Mouse (Mus musculus): ENCODE measurements around the gene Xpo6. TPM values are rescaled to one million over a fixed set of nuclear protein-coding genes. Genes with fewer than 3 reads are reported as not detected.

Gene Xpo6
- total and polyA plus RNA-seq, 2 experiments, result 15.0 to 79.2 TPM

DNA sequence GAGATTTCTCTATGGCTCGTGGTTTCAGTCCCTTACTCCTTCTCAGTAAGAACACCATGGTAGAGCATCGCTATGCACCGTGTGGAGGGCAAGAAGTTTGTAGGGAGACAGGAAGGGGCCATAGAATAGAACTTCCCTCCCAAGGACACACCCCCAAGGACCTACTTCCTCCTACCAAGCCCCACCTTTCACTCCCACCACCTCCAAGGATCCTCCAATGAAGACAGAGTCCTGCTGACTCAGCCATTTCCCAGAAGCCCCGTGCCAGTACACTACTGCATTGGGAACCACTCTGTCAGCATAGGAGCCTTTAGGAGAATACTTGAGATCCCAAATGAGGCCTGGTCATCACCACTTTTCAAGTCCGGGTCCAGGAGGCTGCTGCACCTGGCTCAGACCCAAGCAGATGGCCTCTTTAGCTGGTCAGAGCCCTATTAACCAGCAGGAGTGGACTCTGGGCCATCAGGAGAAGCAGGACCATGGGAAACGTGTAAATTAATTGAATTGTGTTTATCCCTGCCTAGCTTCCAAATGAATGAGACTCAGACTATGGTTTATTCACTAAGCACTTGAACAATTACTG, 44.0 kb upstream of the Xpo6 start:
- no peaks in the 10 kb centered on the region for H3K36me3 ChIP-seq (ENCODE audit: control insufficient read depth, insufficient read depth, low read length)
- peaks cover 4% of the 10 kb centered on the region for H3K27me3 ChIP-seq (ENCODE audit: control insufficient read depth, insufficient read depth, low read length)
- WGBS, result 79% methylated on average over 6 of the region's 6 CpGs
- no peak overlapping the region for H3K4me3 ChIP-seq (ENCODE audit: insufficient read depth, low read depth, low read length)
- no peaks in the 10 kb centered on the region for H3K4me1 ChIP-seq (ENCODE audit: control insufficient read depth, insufficient read depth, low read length)
- H3K9ac ChIP-seq (ENCODE audit: low read depth, low read length), result no peak overlapping the region
- no peak for DNase-seq (ENCODE audit: extremely low read depth, low read depth, low spot score)
- TF ChIP-seq CTCF (IDR thresholded peaks at IDR 0.05; ENCODE audit: low read depth, low read length) (no peak), POLR2A (IDR thresholded peaks at IDR 0.05; ENCODE audit: extremely low read depth, insufficient read depth, low read length) (no peak)
- H3K27ac ChIP-seq (replicated peaks; ENCODE audit: insufficient read depth, low read depth, low read length), result no peak overlapping the region
- H3K79me2 ChIP-seq (ENCODE audit: control insufficient read depth, insufficient read depth, low read length), result no peaks in the 10 kb centered on the region

DNA sequence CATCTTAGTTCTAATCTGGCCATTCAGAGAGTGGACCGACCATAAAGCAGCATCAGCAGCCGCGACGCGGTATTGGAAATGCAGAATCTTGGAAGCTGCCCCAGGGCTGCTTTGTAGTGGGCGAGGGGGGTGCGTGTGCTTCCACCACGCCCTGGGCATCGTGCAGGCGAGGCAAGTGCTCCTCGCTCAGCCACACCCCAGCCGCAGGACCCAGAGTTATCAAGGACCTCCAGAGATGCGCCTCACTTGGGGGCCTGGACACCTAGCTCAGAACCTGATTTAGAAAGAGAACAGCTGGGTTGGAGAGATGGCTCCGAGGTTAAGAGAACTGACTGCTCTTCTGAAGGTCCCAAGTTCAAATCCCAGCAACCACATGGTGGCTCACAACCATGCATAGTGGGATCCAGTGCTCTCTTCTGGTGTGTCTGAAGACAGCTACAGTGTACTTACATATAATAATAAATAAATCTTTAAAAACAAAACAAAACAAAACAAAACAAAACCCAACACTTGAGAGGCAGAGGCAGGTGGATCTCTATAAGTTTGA, 40.6 kb upstream of the Xpo6 start:
- H3K79me2 ChIP-seq (ENCODE audit: control insufficient read depth, insufficient read depth, low read length), result no peaks in the 10 kb centered on the region
- no peaks in the 10 kb centered on the region for H3K36me3 ChIP-seq (ENCODE audit: control insufficient read depth, insufficient read depth, low read length)
- H3K4me3 ChIP-seq (ENCODE audit: insufficient read depth, low read depth, low read length), result no peak overlapping the region
- peaks cover 3% of the 10 kb centered on the region; the same call in 1 of the 2 replicates for H3K4me1 ChIP-seq (ENCODE audit: control insufficient read depth, insufficient read depth, low read length)
- WGBS, result 82% methylated on average over 14 of the region's 14 CpGs
- H3K9ac ChIP-seq (ENCODE audit: low read depth, low read length), result no peak overlapping the region
- no peak for TF ChIP-seq CTCF (IDR thresholded peaks at IDR 0.05; ENCODE audit: low read depth, low read length)
- no peaks in the 10 kb centered on the region for H3K27me3 ChIP-seq (ENCODE audit: control insufficient read depth, insufficient read depth, low read length)
- no peak overlapping the region for H3K27ac ChIP-seq (replicated peaks; ENCODE audit: insufficient read depth, low read depth, low read length)
- no peak for DNase-seq (ENCODE audit: extremely low read depth, low read depth, low spot score)

DNA sequence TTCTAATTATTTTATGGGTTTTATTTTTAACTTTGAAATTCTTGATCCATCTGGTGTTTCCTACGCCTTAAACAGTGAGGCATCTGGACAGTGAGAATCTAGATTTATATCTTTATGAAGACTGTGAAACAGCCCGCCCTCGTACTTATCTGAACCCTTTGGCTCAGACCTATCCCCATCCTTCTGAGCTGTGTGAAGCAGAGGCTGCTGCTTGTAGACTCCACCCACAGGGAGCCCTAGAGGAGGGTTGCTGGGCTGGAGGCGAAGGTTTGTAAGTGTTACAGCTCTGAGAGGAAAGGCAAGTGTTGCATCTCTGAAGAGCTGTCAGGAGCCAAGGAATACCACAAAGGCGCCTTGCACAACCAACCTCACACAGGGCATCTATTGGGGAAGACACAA, 36.5 kb upstream of the Xpo6 start:
- no peak for TF ChIP-seq CTCF (IDR thresholded peaks at IDR 0.05; ENCODE audit: low read depth, low read length)
- no peak for TF ChIP-seq POLR2A (IDR thresholded peaks at IDR 0.05; ENCODE audit: extremely low read depth, insufficient read depth, low read length)
- H3K79me2 ChIP-seq (ENCODE audit: control insufficient read depth, insufficient read depth, low read length), result no peaks in the 10 kb centered on the region
- no peak for DNase-seq (ENCODE audit: extremely low read depth, low read depth, low spot score)
- no peak overlapping the region for H3K27ac ChIP-seq (replicated peaks; ENCODE audit: insufficient read depth, low read depth, low read length)
- H3K27me3 ChIP-seq (ENCODE audit: control insufficient read depth, insufficient read depth, low read length), result no peaks in the 10 kb centered on the region
- 86% methylated on average over 5 of the region's 5 CpGs for WGBS
- no peak overlapping the region for H3K9ac ChIP-seq (ENCODE audit: low read depth, low read length)
- H3K4me3 ChIP-seq (ENCODE audit: insufficient read depth, low read depth, low read length), result no peak overlapping the region
- peaks cover 8% of the 10 kb centered on the region for H3K4me1 ChIP-seq (ENCODE audit: control insufficient read depth, insufficient read depth, low read length)
- H3K36me3 ChIP-seq (ENCODE audit: control insufficient read depth, insufficient read depth, low read length), result no peaks in the 10 kb centered on the region

DNA sequence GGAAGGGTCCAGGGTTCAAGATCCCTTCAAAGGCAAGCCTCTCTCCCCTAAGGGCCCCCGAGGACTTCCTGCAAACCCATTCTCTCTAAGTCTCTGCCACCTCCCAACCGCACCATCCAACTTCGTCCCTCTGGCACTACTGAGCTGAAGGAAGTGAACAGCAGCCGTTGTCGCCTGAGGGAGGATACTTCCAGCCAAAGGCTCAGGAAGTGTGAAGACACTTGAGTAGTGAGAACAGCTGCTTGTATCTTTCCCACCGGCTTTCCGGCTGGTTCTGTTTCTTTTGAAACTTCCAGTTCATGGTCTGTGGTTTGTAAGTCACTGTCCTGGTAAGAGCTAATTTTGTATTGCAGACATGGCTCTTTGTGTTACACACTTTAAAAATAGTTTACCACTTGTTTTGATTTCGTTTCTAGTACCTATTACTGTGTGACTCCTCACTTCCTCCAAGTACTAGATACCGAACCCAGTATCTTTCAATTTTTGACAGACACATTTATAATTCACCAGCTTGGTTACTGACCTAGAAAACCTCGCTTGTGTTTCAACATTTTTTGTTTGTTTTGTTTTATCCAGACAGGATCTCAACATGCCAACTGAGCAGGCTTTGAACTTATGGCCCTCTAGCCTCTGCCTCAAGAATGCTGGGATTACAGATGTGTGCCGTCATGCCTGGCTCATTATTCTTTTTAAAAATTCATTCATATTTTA, 35.9 kb upstream of the Xpo6 start:
- Histone ChIP-seq H3K79me2 (ENCODE audit: control insufficient read depth, insufficient read depth, low read length) (no peaks in the 10 kb centered on the region), H3K27ac (replicated peaks; ENCODE audit: insufficient read depth, low read depth, low read length) (no peak overlapping the region), H3K4me1 (ENCODE audit: control insufficient read depth, insufficient read depth, low read length) (peaks cover 8% of the 10 kb centered on the region), H3K36me3 (ENCODE audit: control insufficient read depth, insufficient read depth, low read length) (no peaks in the 10 kb centered on the region), H3K9ac (ENCODE audit: low read depth, low read length) (no peak overlapping the region), H3K27me3 (ENCODE audit: control insufficient read depth, insufficient read depth, low read length) (no peaks in the 10 kb centered on the region), H3K4me3 (ENCODE audit: insufficient read depth, low read depth, low read length) (no peak overlapping the region)
- TF ChIP-seq POLR2A (IDR thresholded peaks at IDR 0.05; ENCODE audit: extremely low read depth, insufficient read depth, low read length), result no peak
- no peak for TF ChIP-seq CTCF (IDR thresholded peaks at IDR 0.05; ENCODE audit: low read depth, low read length)
- DNase-seq (ENCODE audit: extremely low read depth, low read depth, low spot score), result peak; percentile 82
- WGBS, result 49% methylated on average over 11 of the region's 11 CpGs

DNA sequence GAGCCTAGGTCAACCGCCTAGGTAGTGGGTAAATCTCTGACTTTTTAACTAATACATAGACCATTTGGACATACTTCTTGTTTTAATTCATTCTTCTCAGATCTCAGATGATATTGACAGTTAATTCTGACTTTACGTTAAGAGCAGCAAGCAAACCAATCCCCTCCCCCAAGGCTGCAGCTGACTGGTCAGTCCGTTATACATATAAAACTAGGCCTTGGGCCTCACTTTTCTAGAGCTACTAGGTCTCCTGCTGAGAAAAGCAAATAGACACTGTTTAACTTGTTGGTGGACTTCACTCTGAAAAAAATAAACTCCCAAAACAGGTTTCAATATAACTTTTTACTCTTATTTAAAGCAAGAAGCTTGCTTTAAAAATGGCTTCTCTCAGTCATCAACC, 34.3 kb upstream of the Xpo6 start:
- Histone ChIP-seq H3K4me3 (ENCODE audit: insufficient read depth, low read depth, low read length) (no peak overlapping the region), H3K4me1 (ENCODE audit: control insufficient read depth, insufficient read depth, low read length) (peaks cover 13% of the 10 kb centered on the region), H3K27me3 (ENCODE audit: control insufficient read depth, insufficient read depth, low read length) (no peaks in the 10 kb centered on the region), H3K9ac (ENCODE audit: low read depth, low read length) (no peak overlapping the region), H3K79me2 (ENCODE audit: control insufficient read depth, insufficient read depth, low read length) (no peaks in the 10 kb centered on the region), H3K27ac (replicated peaks; ENCODE audit: insufficient read depth, low read depth, low read length) (no peak overlapping the region), H3K36me3 (ENCODE audit: control insufficient read depth, insufficient read depth, low read length) (no peaks in the 10 kb centered on the region)
- WGBS, result 60% methylated on average over 3 of the region's 3 CpGs
- TF ChIP-seq POLR2A (IDR thresholded peaks at IDR 0.05; ENCODE audit: extremely low read depth, insufficient read depth, low read length) (no peak), CTCF (IDR thresholded peaks at IDR 0.05; ENCODE audit: low read depth, low read length) (no peak)
- peak; percentile 44 for DNase-seq (ENCODE audit: extremely low read depth, low read depth, low spot score)
